Mouse (Mus musculus) adrenal gland, postnatal 36 days (tissue): ENCODE results near the gene Olfr494. TPM values are rescaled to one million over a fixed set of nuclear protein-coding genes. Genes with fewer than 3 reads are reported as not detected.

Source experiments
- DNase-seq, 2 experiments: peaks; one replicate each; pipeline ENCODE4 v3.0.0; 2021; ENCODE audit warnings: mixed read lengths in 1 of 2
- long read RNA-seq, 2 experiments: library from polyadenylated mRNA; stranded (forward); transcript quantifications; one replicate each; pipeline ENCODE4 v2.0.0; 2021; ENCODE audit warnings: borderline sequencing depth in 2 of 2
- total RNA-seq, 2 experiments: library from RNA; stranded (reverse); gene quantifications; 2 replicates each; pipeline ENCODE4 v1.2.3; 2021

Gene Olfr494
- not detected for total RNA-seq
- long read RNA-seq, experiment 1: 0 reads
- long read RNA-seq, experiment 2: 0 reads

DNA sequence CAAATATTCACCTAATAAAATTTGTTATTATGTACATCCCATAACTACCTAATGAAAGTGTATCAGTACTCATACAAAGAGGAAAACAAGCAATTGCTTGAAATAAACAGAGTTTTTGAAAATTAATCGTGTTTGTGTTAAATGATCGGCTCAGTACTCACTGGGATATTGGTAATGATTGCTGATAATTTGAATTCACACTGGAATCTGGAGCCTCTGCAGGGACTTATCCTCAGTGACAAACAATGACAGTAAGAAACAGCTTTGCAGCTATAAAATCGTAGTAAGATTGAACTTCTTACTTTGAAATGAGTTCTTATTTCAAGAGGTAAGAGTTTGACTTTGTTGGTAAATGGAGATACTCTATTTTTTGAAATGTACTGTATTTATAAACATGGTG lies at the start of gene Olfr494:
Gene Olfr494, plus strand, starts transcription at position 301 of the 400 bp plus-strand sequence.
- DNase-seq: no peak

GRCm38 (mm10) chr7:108323574-108323973 lies 41.6 kb upstream of the Olfr494 start, which contains the start of gene Olfr492:
Olfr492 (minus strand) TSS chr7:108323674.
- DNase-seq: no peak

GRCm38 (mm10) chr7:108346879-108347278 lies 18.3 kb upstream of the Olfr494 start, which contains the start of gene Olfr493:
Olfr493 (minus strand) TSS chr7:108346979.
- DNase-seq: no peak

DNA sequence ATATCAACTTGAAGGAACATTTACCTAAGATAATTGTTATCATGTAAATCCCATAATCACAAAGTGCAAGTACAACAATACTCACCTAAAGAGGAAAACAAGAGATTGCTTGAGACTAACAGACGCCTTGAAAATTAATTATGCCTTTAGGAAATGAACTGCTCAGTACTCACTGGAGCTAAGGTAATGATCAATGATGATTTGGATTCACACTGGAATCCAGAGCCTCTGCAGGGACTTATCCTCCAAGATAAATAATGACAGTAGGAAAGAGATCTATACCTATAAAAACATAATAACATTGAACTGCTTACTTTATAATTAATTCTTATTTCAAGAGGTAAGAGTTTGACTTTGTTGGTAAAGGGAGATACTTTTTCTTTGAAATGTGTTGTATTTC lies 27.7 kb downstream of the Olfr494 start, which contains the start of gene Olfr495:
Gene Olfr495, plus strand, starts transcription at position 301 of the 400 bp plus-strand sequence.
- DNase-seq: no peak

Other genes with a start within 250 kb of the Olfr494 start
- gene Olfr484, start 237.9 kb upstream of the Olfr494 start, total RNA-seq: not detected
- gene Olfr485, start 205.5 kb upstream of the Olfr494 start, total RNA-seq: not detected
- not detected for gene Olfr486, start 192.6 kb upstream of the Olfr494 start, total RNA-seq
- not detected for gene Olfr487, start 150.7 kb upstream of the Olfr494 start, total RNA-seq
- gene Olfr488, start 107.0 kb upstream of the Olfr494 start, total RNA-seq: not detected
- gene Olfr490, start 76.4 kb upstream of the Olfr494 start, total RNA-seq: not detected
- not detected for gene Olfr491, start 51.9 kb upstream of the Olfr494 start, total RNA-seq
- not detected for gene Olfr492, start 41.7 kb upstream of the Olfr494 start, total RNA-seq
- gene Olfr493, start 18.4 kb upstream of the Olfr494 start, total RNA-seq: not detected
- not detected for gene Olfr495, start 27.8 kb downstream of the Olfr494 start, total RNA-seq
- gene Olfr497, start 55.1 kb downstream of the Olfr494 start, total RNA-seq: not detected
- gene Olfr498, start 100.0 kb downstream of the Olfr494 start, total RNA-seq: not detected
- not detected for gene Olfr502, start 159.7 kb downstream of the Olfr494 start, total RNA-seq
- gene Olfr503, start 179.2 kb downstream of the Olfr494 start, total RNA-seq: not detected
- not detected for gene Olfr504, start 200.5 kb downstream of the Olfr494 start, total RNA-seq
- not detected for gene Olfr506, start 245.5 kb downstream of the Olfr494 start, total RNA-seq